Mouse (Mus musculus) ES-Bruce4 (cell line): ENCODE data around the gene Samd10.

Experiments used
- CTCF ChIP-seq: IDR thresholded peaks from one replicate; pipeline ENCODE4 v1.8.1; 2011; ENCODE audit warnings: low read depth, low read length
- EP300 ChIP-seq: IDR thresholded peaks from 2 replicates; pipeline ENCODE4 v1.6.1; 2011; ENCODE audit warnings: low read depth, low read length; ENCODE audit not compliant: insufficient read depth
- POLR2A ChIP-seq: IDR thresholded peaks from one replicate; pipeline ENCODE4 v1.8.1; 2011; ENCODE audit warnings: low read length; ENCODE audit not compliant: insufficient read depth

GRCm38 (mm10) chr2:181589011-181589731 lies 9.8 kb downstream of the Samd10 start:
- TF ChIP-seq CTCF (no peak), POLR2A (no peak), EP300 (no peak)
